Mouse (Mus musculus): Measurements from ENCODE around the gene Nans. TPM values are rescaled to one million over a fixed set of nuclear protein-coding genes. Genes with fewer than 3 reads are reported as not detected.

Nans gene
- polyA plus RNA-seq, 1 experiment from 2014 or later = 88.4 TPM

- no peak overlapping the region for H3K4me3 ChIP-seq (ENCODE audit: low read depth, low read length)
- DNase-seq (ENCODE audit: low spot score) (no peak), ATAC-seq (ENCODE audit: low FRiP score) (no peak)
- no peaks in the 10 kb centered on the region for H3K9me3 ChIP-seq (ENCODE audit: control insufficient read depth, low read length)
- no peak overlapping the region for H3K27ac ChIP-seq (ENCODE audit: low read depth, low read length)
- no peaks in the 10 kb centered on the region for H3K27me3 ChIP-seq (ENCODE audit: control insufficient read depth, insufficient read depth, low read length)
- WGBS = 90% methylated on average over 4 of the region's 4 CpGs
- no peaks in the 10 kb centered on the region for H3K4me1 ChIP-seq (replicated peaks; ENCODE audit: control insufficient read depth, insufficient read depth, low read length)
- no peaks in the 10 kb centered on the region for H3K36me3 ChIP-seq (ENCODE audit: control insufficient read depth, insufficient read depth, low read length)
- no peak overlapping the region for H3K9ac ChIP-seq (ENCODE audit: low read depth, low read length)
- no peak overlapping the region for H3K4me2 ChIP-seq (replicated peaks; ENCODE audit: low read depth, low read length)
These were observed 34.3 kb downstream of the Nans start for GRCm38 (mm10) chr4:46523324-46523723.

- 91% methylated on average over 3 of the region's 3 CpGs for WGBS
- no peaks in the 10 kb centered on the region for H3K9me3 ChIP-seq (ENCODE audit: control insufficient read depth, low read length)
- no peak overlapping the region for H3K4me2 ChIP-seq (replicated peaks; ENCODE audit: low read depth, low read length)
- ATAC-seq (ENCODE audit: low FRiP score) (no peak), DNase-seq (ENCODE audit: low spot score) (no peak)
- H3K27me3 ChIP-seq (ENCODE audit: control insufficient read depth, insufficient read depth, low read length) = no peaks in the 10 kb centered on the region
- H3K4me1 ChIP-seq (replicated peaks; ENCODE audit: control insufficient read depth, insufficient read depth, low read length) = no peaks in the 10 kb centered on the region
- H3K36me3 ChIP-seq (ENCODE audit: control insufficient read depth, insufficient read depth, low read length) = no peaks in the 10 kb centered on the region
- no peak overlapping the region for H3K27ac ChIP-seq (ENCODE audit: low read depth, low read length)
- H3K4me3 ChIP-seq (ENCODE audit: low read depth, low read length) = no peak overlapping the region
- H3K9ac ChIP-seq (ENCODE audit: low read depth, low read length) = no peak overlapping the region
These were observed 37.2 kb downstream of the Nans start for GRCm38 (mm10) chr4:46526226-46526625.

- no peak overlapping the region for H3K9ac ChIP-seq (ENCODE audit: low read depth, low read length)
- H3K36me3 ChIP-seq (ENCODE audit: control insufficient read depth, insufficient read depth, low read length) = no peaks in the 10 kb centered on the region
- H3K27me3 ChIP-seq (ENCODE audit: control insufficient read depth, insufficient read depth, low read length) = no peaks in the 10 kb centered on the region
- peak overlapping the region; percentile 30 for H3K4me2 ChIP-seq (replicated peaks; ENCODE audit: low read depth, low read length)
- peak overlapping the region; percentile 6; the same call in 1 of the 2 replicates for H3K4me3 ChIP-seq (ENCODE audit: low read depth, low read length)
- no peak for DNase-seq (ENCODE audit: low spot score)
- H3K9me3 ChIP-seq (ENCODE audit: control insufficient read depth, low read length) = no peaks in the 10 kb centered on the region
- H3K4me1 ChIP-seq (replicated peaks; ENCODE audit: control insufficient read depth, insufficient read depth, low read length) = no peaks in the 10 kb centered on the region
- WGBS = 31% methylated on average over 17 of the region's 17 CpGs
- 0 out of 2 replicates have a peak, but pooled peaks have one; percentile 30 for ATAC-seq (ENCODE audit: low FRiP score)
- no peak overlapping the region for H3K27ac ChIP-seq (ENCODE audit: low read depth, low read length)
These were observed 37.9 kb downstream of the Nans start for GRCm38 (mm10) chr4:46526798-46527557.

- Histone ChIP-seq H3K27me3 (ENCODE audit: control insufficient read depth, insufficient read depth, low read length) (no peaks in the 10 kb centered on the region), H3K27ac (ENCODE audit: low read depth, low read length) (no peak overlapping the region), H3K4me1 (replicated peaks; ENCODE audit: control insufficient read depth, insufficient read depth, low read length) (no peaks in the 10 kb centered on the region), H3K9me3 (ENCODE audit: control insufficient read depth, low read length) (no peaks in the 10 kb centered on the region), H3K4me2 (replicated peaks; ENCODE audit: low read depth, low read length) (peak overlapping the region; percentile 30), H3K4me3 (ENCODE audit: low read depth, low read length) (peak overlapping the region; percentile 6; the same call in 1 of the 2 replicates), H3K9ac (ENCODE audit: low read depth, low read length) (no peak overlapping the region), H3K36me3 (ENCODE audit: control insufficient read depth, insufficient read depth, low read length) (no peaks in the 10 kb centered on the region)
- WGBS = 3% methylated on average over 4 of the region's 7 CpGs
- ATAC-seq (ENCODE audit: low FRiP score) = peak; percentile 49; the same call in 1 of the 2 replicates
- no peak for DNase-seq (ENCODE audit: low spot score)
These were observed 38.5 kb downstream of the Nans start for GRCm38 (mm10) chr4:46527558-46527926.

- WGBS = 47% methylated on average over 7 of the region's 7 CpGs
- Histone ChIP-seq H3K36me3 (ENCODE audit: control insufficient read depth, insufficient read depth, low read length) (no peaks in the 10 kb centered on the region), H3K9me3 (ENCODE audit: control insufficient read depth, low read length) (no peaks in the 10 kb centered on the region), H3K4me1 (replicated peaks; ENCODE audit: control insufficient read depth, insufficient read depth, low read length) (no peaks in the 10 kb centered on the region), H3K27ac (ENCODE audit: low read depth, low read length) (no peak overlapping the region), H3K4me3 (ENCODE audit: low read depth, low read length) (no peak overlapping the region), H3K9ac (ENCODE audit: low read depth, low read length) (no peak overlapping the region), H3K4me2 (replicated peaks; ENCODE audit: low read depth, low read length) (no peak overlapping the region), H3K27me3 (ENCODE audit: control insufficient read depth, insufficient read depth, low read length) (peaks cover 19% of the 10 kb centered on the region)
- ATAC-seq (ENCODE audit: low FRiP score) = no peak
- DNase-seq (ENCODE audit: low spot score) = no peak
These were observed 40.7 kb downstream of the Nans start for GRCm38 (mm10) chr4:46529722-46530121.

GRCm38 (mm10) chr4:46532511-46532910, 43.5 kb downstream of the Nans start:
- Histone ChIP-seq H3K4me2 (replicated peaks; ENCODE audit: low read depth, low read length) (no peak overlapping the region), H3K27me3 (ENCODE audit: control insufficient read depth, insufficient read depth, low read length) (peaks cover 39% of the 10 kb centered on the region), H3K27ac (ENCODE audit: low read depth, low read length) (no peak overlapping the region), H3K9me3 (ENCODE audit: control insufficient read depth, low read length) (no peaks in the 10 kb centered on the region), H3K9ac (ENCODE audit: low read depth, low read length) (no peak overlapping the region), H3K4me1 (replicated peaks; ENCODE audit: control insufficient read depth, insufficient read depth, low read length) (no peaks in the 10 kb centered on the region), H3K36me3 (ENCODE audit: control insufficient read depth, insufficient read depth, low read length) (no peaks in the 10 kb centered on the region), H3K4me3 (ENCODE audit: low read depth, low read length) (no peak overlapping the region)
- ATAC-seq (ENCODE audit: low FRiP score) = no peak
- no peak for DNase-seq (ENCODE audit: low spot score)
- 78% methylated on average over 2 of the region's 2 CpGs for WGBS

- no peak overlapping the region for H3K9ac ChIP-seq (ENCODE audit: low read depth, low read length)
- H3K36me3 ChIP-seq (ENCODE audit: control insufficient read depth, insufficient read depth, low read length) = no peaks in the 10 kb centered on the region
- no peak overlapping the region for H3K4me2 ChIP-seq (replicated peaks; ENCODE audit: low read depth, low read length)
- DNase-seq (ENCODE audit: low spot score) (no peak), ATAC-seq (ENCODE audit: low FRiP score) (no peak)
- H3K4me3 ChIP-seq (ENCODE audit: low read depth, low read length) = no peak overlapping the region
- H3K27ac ChIP-seq (ENCODE audit: low read depth, low read length) = no peak overlapping the region
- no peaks in the 10 kb centered on the region for H3K4me1 ChIP-seq (replicated peaks; ENCODE audit: control insufficient read depth, insufficient read depth, low read length)
- WGBS = 78% methylated on average over 7 of the region's 7 CpGs
- H3K27me3 ChIP-seq (ENCODE audit: control insufficient read depth, insufficient read depth, low read length) = peaks cover 42% of the 10 kb centered on the region
- no peaks in the 10 kb centered on the region for H3K9me3 ChIP-seq (ENCODE audit: control insufficient read depth, low read length)
These were observed 43.9 kb downstream of the Nans start for GRCm38 (mm10) chr4:46532926-46533325.

GRCm38 (mm10) chr4:46533934-46534720, 45.1 kb downstream of the Nans start:
- Histone ChIP-seq H3K36me3 (ENCODE audit: control insufficient read depth, insufficient read depth, low read length) (no peaks in the 10 kb centered on the region), H3K4me2 (replicated peaks; ENCODE audit: low read depth, low read length) (peak overlapping the region; percentile 19), H3K27ac (ENCODE audit: low read depth, low read length) (no peak overlapping the region), H3K4me3 (ENCODE audit: low read depth, low read length) (no peak overlapping the region), H3K9me3 (ENCODE audit: control insufficient read depth, low read length) (no peaks in the 10 kb centered on the region), H3K27me3 (ENCODE audit: control insufficient read depth, insufficient read depth, low read length) (peaks cover 42% of the 10 kb centered on the region), H3K9ac (ENCODE audit: low read depth, low read length) (no peak overlapping the region), H3K4me1 (replicated peaks; ENCODE audit: control insufficient read depth, insufficient read depth, low read length) (no peaks in the 10 kb centered on the region)
- ATAC-seq (ENCODE audit: low FRiP score) (no peak), DNase-seq (ENCODE audit: low spot score) (peak; percentile 26)
- 13% methylated on average over 29 of the region's 29 CpGs for WGBS
